Comparison of ENCODE assay signal across 12 mouse cellular contexts in the genomic region with DNA sequence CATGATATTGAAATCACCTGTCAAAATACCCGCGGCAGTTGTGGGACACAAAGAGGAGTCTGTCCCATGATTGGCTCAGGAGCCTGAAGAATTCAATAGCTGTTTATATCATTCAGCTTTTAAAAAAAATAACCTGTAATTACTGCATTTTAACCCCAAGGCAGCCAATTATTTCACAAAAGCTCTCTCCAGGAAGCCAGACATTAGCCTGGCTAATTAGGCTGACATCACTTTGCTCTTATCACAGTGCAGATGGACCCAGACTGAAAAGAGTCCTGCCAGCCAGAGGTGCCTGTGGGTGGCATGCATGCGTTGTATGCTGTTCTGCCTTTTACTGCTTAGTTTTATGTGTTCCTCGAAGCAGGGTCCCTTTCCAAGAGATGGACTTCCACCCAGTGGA.
DNase-seq lines count a peak whose midpoint lies in the region; ATAC-seq lines count a peak whose summit lies in the region.
"Had no signal": no experiment of that assay in that cellular context is flagged by ENCODE, and none has a peak within 500 bp of the region (broad histone marks: within the 10 kb centered on the region; RNA-seq: fewer than 3 reads in every experiment).

No protein-coding gene starts in this region.

- 0 out of 2 replicates have a peak overlapping the region, but pooled peaks have one; percentile 3 for H3K27ac ChIP-seq in heart, embryonic 13.5 days (replicated peaks)
- H3K27ac ChIP-seq in brown adipose tissue, adult 24 weeks (replicated peaks; ENCODE audit: low read depth, low read length) = peak overlapping the region; percentile 60
- no peak overlapping the region for H3K27ac ChIP-seq in hindbrain, embryonic 14.5 days
- H3K27ac ChIP-seq in neural tube, embryonic 12.5 days = no peak overlapping the region

- 32% methylated on average over 4 of the region's 4 CpGs for WGBS in heart, embryonic 13.5 days
- 12% methylated on average over 4 of the region's 4 CpGs for WGBS in hindbrain, embryonic 14.5 days
- 3% methylated on average over 4 of the region's 4 CpGs for WGBS in neural tube, embryonic 12.5 days

- no peak overlapping the region for H3K4me2 ChIP-seq in heart, embryonic 13.5 days
- no peak overlapping the region for H3K4me2 ChIP-seq in hindbrain, embryonic 14.5 days (replicated peaks)
- H3K4me2 ChIP-seq in neural tube, embryonic 12.5 days (replicated peaks) = no peak overlapping the region

- no peaks in the 10 kb centered on the region for H3K9me3 ChIP-seq in heart, embryonic 13.5 days
- H3K9me3 ChIP-seq in hindbrain, embryonic 14.5 days (ENCODE audit: control insufficient read depth, low read length) = no peaks in the 10 kb centered on the region
- H3K9me3 ChIP-seq in neural tube, embryonic 12.5 days = no peaks in the 10 kb centered on the region

- ATAC-seq in heart, embryonic 13.5 days (ENCODE audit: extremely low read depth, insufficient number of reproducible peaks, low FRiP score, low TSS enrichment) = no peak
- peak; percentile 67; the same call in 1 of the 2 replicates for ATAC-seq in hindbrain, embryonic 14.5 days (ENCODE audit: low FRiP score)
- ATAC-seq in neural tube, embryonic 12.5 days (ENCODE audit: low FRiP score, low read depth) = peak; percentile 70
- no peak for ATAC-seq in frontal cortex, adult (ENCODE audit: low TSS enrichment)

- no peak for DNase-seq in heart, postnatal 4 days
- DNase-seq in hindbrain, embryonic 14.5 days (ENCODE audit: low spot score) = peak; percentile 44
- DNase-seq in thymus, postnatal 25 days = no peak
- no peak for DNase-seq in liver
- DNase-seq: cerebellum, adult 9-11 months; gastrocnemius, postnatal 25 days; kidney, adult 11 months had no signal

- H3K27me3 ChIP-seq in heart, embryonic 13.5 days (replicated peaks) = 0 out of 2 replicates have a peak, but pooled peaks cover 2% of the 10 kb centered on the region
- H3K27me3 ChIP-seq in hindbrain, embryonic 14.5 days (ENCODE audit: control insufficient read depth, insufficient read depth, low read length) = no peaks in the 10 kb centered on the region
- H3K27me3 ChIP-seq in neural tube, embryonic 12.5 days (replicated peaks) = no peaks in the 10 kb centered on the region

- H3K4me3 ChIP-seq in heart, embryonic 13.5 days = no peak overlapping the region
- H3K4me3 ChIP-seq in brown adipose tissue, adult 24 weeks (ENCODE audit: insufficient read depth, low read depth, low read length) = no peak overlapping the region
- no peak overlapping the region for H3K4me3 ChIP-seq in hindbrain, embryonic 14.5 days (replicated peaks; ENCODE audit: low read length)
- H3K4me3 ChIP-seq in neural tube, embryonic 12.5 days = no peak overlapping the region
- H3K4me3 ChIP-seq: myocyte had no signal

- peaks cover 54% of the 10 kb centered on the region for H3K4me1 ChIP-seq in heart, embryonic 13.5 days
- H3K4me1 ChIP-seq in brown adipose tissue, adult 24 weeks (ENCODE audit: control insufficient read depth, insufficient read depth, insufficient read length, low read length) = peaks cover 19% of the 10 kb centered on the region; the same call in 1 of the 2 replicates
- H3K4me1 ChIP-seq in hindbrain, embryonic 14.5 days (replicated peaks; ENCODE audit: control insufficient read depth, insufficient read depth, low read length) = peaks cover 10% of the 10 kb centered on the region
- peaks cover 12% of the 10 kb centered on the region for H3K4me1 ChIP-seq in neural tube, embryonic 12.5 days

- no peaks in the 10 kb centered on the region for H3K36me3 ChIP-seq in heart, embryonic 13.5 days
- no peaks in the 10 kb centered on the region for H3K36me3 ChIP-seq in hindbrain, embryonic 14.5 days (replicated peaks; ENCODE audit: control insufficient read depth, insufficient read depth)
- no peaks in the 10 kb centered on the region for H3K36me3 ChIP-seq in neural tube, embryonic 12.5 days

- H3K9ac ChIP-seq in heart, embryonic 13.5 days = no peak overlapping the region
- no peak overlapping the region for H3K9ac ChIP-seq in hindbrain, embryonic 14.5 days
- H3K9ac ChIP-seq in neural tube, embryonic 12.5 days = no peak overlapping the region

Comparison
In these comparisons a context has a peak if more than half of its experiments do, and no peak if none do; other contexts are left out.
1. ATAC-seq: peak in hindbrain, embryonic 14.5 days (single experiment) and neural tube, embryonic 12.5 days (single experiment); none in heart, embryonic 13.5 days (single experiment) and frontal cortex, adult (single experiment).
2. H3K27ac ChIP-seq: peak in heart, embryonic 13.5 days (single experiment) and brown adipose tissue, adult 24 weeks (single experiment); none in hindbrain, embryonic 14.5 days (single experiment) and neural tube, embryonic 12.5 days (single experiment).